Mouse (Mus musculus) kidney, adult 2 months (tissue): ENCODE results near the gene Gm49361. TPM values are rescaled to one million over a fixed set of nuclear protein-coding genes. Genes with fewer than 3 reads are reported as not detected.

Source experiments
- DNase-seq: peaks from one replicate; pipeline ENCODE4 v3.0.0; 2021
- H3K27ac ChIP-seq: fragments of 200-500 bp; 2 replicates; pipeline ENCODE4 v1.5.1; 2012; ENCODE audit warnings: low read depth, low read length, control low read depth, inconsistent platforms; ENCODE audit not compliant: insufficient read depth
- H3K27me3 ChIP-seq: fragments of 200-500 bp; replicated peaks from 2 replicates; pipeline ENCODE4 v1.6.1; 2012; ENCODE audit warnings: mild to moderate bottlenecking, moderate library complexity, low read length, inconsistent platforms; ENCODE audit not compliant: control insufficient read depth, insufficient read depth
- H3K36me3 ChIP-seq: fragments of 200-500 bp; 2 replicates; pipeline ENCODE4 v1.6.1; 2012; ENCODE audit warnings: mild to moderate bottlenecking, moderate library complexity, low read length, inconsistent platforms; ENCODE audit not compliant: control insufficient read depth, insufficient read depth
- H3K4me1 ChIP-seq: fragments of 200-500 bp; 2 replicates; pipeline ENCODE4 v1.6.1; 2011; ENCODE audit warnings: low read length; ENCODE audit not compliant: control insufficient read depth, insufficient read depth
- H3K4me3 ChIP-seq: fragments of 200-500 bp; 2 replicates; pipeline ENCODE4 v1.5.1; 2011; ENCODE audit warnings: mild to moderate bottlenecking, low read depth, low read length, control low read depth; ENCODE audit not compliant: insufficient read depth
- CTCF ChIP-seq: fragments of 200-500 bp; conservative IDR thresholded peaks from 2 replicates; pipeline ENCODE4 v1.5.1; 2011; ENCODE audit warnings: low read depth, mild to moderate bottlenecking, control low read depth, low read length, moderate library complexity, mixed read lengths; ENCODE audit not compliant: insufficient read depth, insufficient read length
- POLR2A ChIP-seq: fragments of 200-500 bp; IDR thresholded peaks from one replicate; pipeline ENCODE4 v1.6.1; 2011; ENCODE audit warnings: low read depth, low read length, control low read depth
- WGBS: fragments of 180-500 bp; shearing (Covaris S2); methylation state at CpG from one replicate; pipeline ENCODE4 v1.1.7; 2018; 5-methylcytosine and 5-hydroxymethylcytosine counted together
- polyA plus RNA-seq: library from polyadenylated mRNA; depleted of rRNA; stranded (reverse); fragments of >200 nt; gene quantifications from 2 replicates; pipeline ENCODE4 v1.2.3, GENCODE M21; 2012

The Gm49361 gene
- polyA plus RNA-seq, 1 experiment, result not detected

- 68% methylated on average over 6 of the region's 6 CpGs for WGBS
- no peak overlapping the region for H3K27ac ChIP-seq
- no peaks in the 10 kb centered on the region; the same call in 1 of the 2 replicates for H3K4me1 ChIP-seq
- TF ChIP-seq CTCF (no peak), POLR2A (no peak)
- no peak for DNase-seq
- no peaks in the 10 kb centered on the region for H3K27me3 ChIP-seq
- no peak overlapping the region for H3K4me3 ChIP-seq
- H3K36me3 ChIP-seq, result no peaks in the 10 kb centered on the region
These were observed 34.8 kb downstream of the Gm49361 start for GRCm38 (mm10) chr14:57711059-57711458.

- WGBS, result 60% methylated on average over 10 of the region's 10 CpGs
- no peaks in the 10 kb centered on the region for H3K27me3 ChIP-seq
- H3K27ac ChIP-seq, result peak overlapping the region; percentile 35; the same call in 1 of the 2 replicates
- TF ChIP-seq CTCF (no peak), POLR2A (no peak)
- H3K4me3 ChIP-seq, result no peak overlapping the region
- no peaks in the 10 kb centered on the region; the same call in 1 of the 2 replicates for H3K4me1 ChIP-seq
- H3K36me3 ChIP-seq, result no peaks in the 10 kb centered on the region
- peak; percentile 67 for DNase-seq
These were observed 36.7 kb downstream of the Gm49361 start for GRCm38 (mm10) chr14:57709171-57709570.

- WGBS, result 62% methylated on average over 7 of the region's 7 CpGs
- peak; percentile 50 for DNase-seq
- Histone ChIP-seq H3K27ac (peak overlapping the region; percentile 35; the same call in 1 of the 2 replicates), H3K4me1 (no peaks in the 10 kb centered on the region; the same call in 1 of the 2 replicates), H3K36me3 (no peaks in the 10 kb centered on the region), H3K27me3 (no peaks in the 10 kb centered on the region), H3K4me3 (no peak overlapping the region)
- no peak for TF ChIP-seq POLR2A
- TF ChIP-seq CTCF, result no peak
These were observed 37.3 kb downstream of the Gm49361 start for GRCm38 (mm10) chr14:57708580-57708979.

GRCm38 (mm10) chr14:57707100-57707893 is 38.6 kb downstream of the Gm49361 start:
- Histone ChIP-seq H3K4me3 (no peak overlapping the region), H3K36me3 (no peaks in the 10 kb centered on the region), H3K27ac (peak overlapping the region; percentile 67), H3K4me1 (no peaks in the 10 kb centered on the region; the same call in 1 of the 2 replicates), H3K27me3 (no peaks in the 10 kb centered on the region)
- TF ChIP-seq POLR2A, result no peak
- no peak for TF ChIP-seq CTCF
- DNase-seq, result peak; percentile 65
- 52% methylated on average over 18 of the region's 18 CpGs for WGBS

- DNase-seq, result no peak
- WGBS, result 57% methylated on average over 4 of the region's 4 CpGs
- Histone ChIP-seq H3K36me3 (no peaks in the 10 kb centered on the region), H3K4me3 (no peak overlapping the region), H3K27ac (0 out of 2 replicates have a peak overlapping the region, but pooled peaks have one; percentile 24), H3K4me1 (no peaks in the 10 kb centered on the region; the same call in 1 of the 2 replicates), H3K27me3 (no peaks in the 10 kb centered on the region)
- TF ChIP-seq POLR2A (no peak), CTCF (no peak)
These were observed 39.2 kb downstream of the Gm49361 start for GRCm38 (mm10) chr14:57706760-57707099.

GRCm38 (mm10) chr14:57705759-57706158 is 40.1 kb downstream of the Gm49361 start:
- Histone ChIP-seq H3K27ac (no peak overlapping the region), H3K4me1 (no peaks in the 10 kb centered on the region), H3K36me3 (no peaks in the 10 kb centered on the region), H3K4me3 (no peak overlapping the region), H3K27me3 (no peaks in the 10 kb centered on the region)
- 68% methylated on average over 4 of the region's 4 CpGs for WGBS
- TF ChIP-seq POLR2A (no peak), CTCF (no peak)
- peak; percentile 46 for DNase-seq

- no peak overlapping the region for H3K27ac ChIP-seq
- no peaks in the 10 kb centered on the region for H3K36me3 ChIP-seq
- no peak for DNase-seq
- H3K27me3 ChIP-seq, result no peaks in the 10 kb centered on the region
- TF ChIP-seq CTCF (no peak), POLR2A (no peak)
- WGBS, result 69% methylated on average over 4 of the region's 4 CpGs
- H3K4me1 ChIP-seq, result no peaks in the 10 kb centered on the region
- H3K4me3 ChIP-seq, result no peak overlapping the region
These were observed 40.8 kb downstream of the Gm49361 start for GRCm38 (mm10) chr14:57705075-57705474.
